Mouse (Mus musculus): ENCODE data around the gene Slc8a3.

The Slc8a3 gene

DNA sequence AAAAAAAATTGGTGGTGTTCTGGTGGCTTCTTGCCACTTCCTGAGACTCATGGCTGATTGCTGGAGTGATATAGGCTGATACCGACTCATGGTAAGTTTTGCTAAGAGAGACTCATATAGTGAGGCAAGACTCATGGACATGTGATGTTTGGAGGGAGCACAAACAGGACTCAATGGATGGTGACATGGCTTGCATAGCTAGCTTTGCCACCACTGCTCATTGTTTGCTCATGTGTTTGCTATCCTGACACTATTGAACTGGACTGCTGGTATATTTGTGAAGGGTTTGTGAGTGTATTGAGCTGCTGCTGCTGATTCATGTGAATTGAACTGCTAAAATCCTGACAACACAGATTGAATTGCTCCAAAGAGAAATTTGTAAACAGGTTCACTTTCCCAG lies 95.8 kb downstream of the Slc8a3 start:
- no peak for DNase-seq (ENCODE audit: low read depth)

DNA sequence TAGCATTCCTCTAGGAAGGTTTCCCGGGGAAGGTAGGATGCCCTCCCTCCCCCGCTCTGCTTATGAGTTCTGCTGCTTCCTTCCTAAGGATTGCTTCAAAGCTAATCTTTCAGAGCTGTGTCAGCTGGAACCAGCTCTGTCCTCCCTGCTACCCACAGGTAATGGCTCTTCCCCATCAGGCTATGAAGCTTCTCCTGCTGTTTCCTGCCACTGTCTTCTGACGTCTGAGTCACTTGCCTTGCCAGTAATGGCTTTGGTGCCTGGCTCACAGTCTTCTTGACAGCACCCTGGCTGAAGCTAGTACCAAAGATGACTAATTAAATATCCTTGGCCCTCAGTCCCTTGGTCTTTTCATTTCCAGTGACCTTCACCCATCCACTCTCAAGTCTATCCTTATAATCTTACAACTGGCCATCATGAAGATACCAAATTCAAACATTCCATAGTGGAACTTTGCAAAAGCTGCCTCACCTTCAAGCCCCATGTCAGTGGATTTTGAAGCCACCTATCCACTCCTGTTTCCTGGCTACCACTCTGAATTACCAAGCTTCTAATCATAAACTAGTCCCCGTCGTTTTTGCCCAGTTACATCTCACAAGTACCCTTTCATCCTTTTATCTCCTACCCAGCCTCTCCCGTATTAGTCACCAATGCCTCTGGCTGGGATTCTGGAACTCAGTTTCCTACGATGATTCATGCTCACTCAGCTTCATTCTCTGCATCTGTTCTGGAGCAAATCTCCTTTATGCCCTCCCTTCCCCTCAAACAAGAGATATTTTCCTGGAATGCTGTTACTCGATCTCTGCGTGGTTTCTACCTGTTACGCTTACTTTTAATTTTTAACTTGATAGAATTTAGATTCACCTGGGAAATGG lies 97.3 kb downstream of the Slc8a3 start:
- no peak for DNase-seq (ENCODE audit: low read depth)

DNA sequence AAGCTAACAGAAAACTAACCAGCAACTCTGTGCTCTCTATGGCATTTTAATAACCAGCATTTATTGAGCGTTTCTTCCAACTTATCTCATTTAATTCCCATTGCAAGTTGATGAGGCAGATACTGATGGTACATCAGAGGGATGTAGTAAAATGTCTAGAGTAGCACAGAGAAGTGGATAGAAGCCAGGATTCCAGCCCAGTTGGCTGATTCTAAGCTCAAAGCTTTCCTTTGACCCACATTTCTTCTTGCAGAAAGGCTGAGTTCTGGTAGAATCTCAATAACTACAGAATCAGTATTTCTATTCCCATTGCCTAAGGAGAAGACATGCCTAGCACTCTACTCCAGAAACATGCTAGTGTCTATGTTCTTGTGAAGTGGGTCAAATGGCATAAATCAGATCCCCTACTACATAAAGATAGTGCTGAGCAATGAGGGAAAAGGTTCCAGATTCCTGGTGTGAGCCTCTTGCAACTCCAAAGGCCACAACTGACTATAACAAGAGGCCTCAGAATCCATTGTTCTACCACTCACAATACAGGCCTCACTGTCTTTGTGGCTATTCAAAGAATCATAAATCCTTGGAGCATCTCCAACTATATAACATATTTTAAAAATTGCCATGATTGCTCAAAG lies 99.1 kb downstream of the Slc8a3 start:
- no peak for DNase-seq (ENCODE audit: low read depth)

DNA sequence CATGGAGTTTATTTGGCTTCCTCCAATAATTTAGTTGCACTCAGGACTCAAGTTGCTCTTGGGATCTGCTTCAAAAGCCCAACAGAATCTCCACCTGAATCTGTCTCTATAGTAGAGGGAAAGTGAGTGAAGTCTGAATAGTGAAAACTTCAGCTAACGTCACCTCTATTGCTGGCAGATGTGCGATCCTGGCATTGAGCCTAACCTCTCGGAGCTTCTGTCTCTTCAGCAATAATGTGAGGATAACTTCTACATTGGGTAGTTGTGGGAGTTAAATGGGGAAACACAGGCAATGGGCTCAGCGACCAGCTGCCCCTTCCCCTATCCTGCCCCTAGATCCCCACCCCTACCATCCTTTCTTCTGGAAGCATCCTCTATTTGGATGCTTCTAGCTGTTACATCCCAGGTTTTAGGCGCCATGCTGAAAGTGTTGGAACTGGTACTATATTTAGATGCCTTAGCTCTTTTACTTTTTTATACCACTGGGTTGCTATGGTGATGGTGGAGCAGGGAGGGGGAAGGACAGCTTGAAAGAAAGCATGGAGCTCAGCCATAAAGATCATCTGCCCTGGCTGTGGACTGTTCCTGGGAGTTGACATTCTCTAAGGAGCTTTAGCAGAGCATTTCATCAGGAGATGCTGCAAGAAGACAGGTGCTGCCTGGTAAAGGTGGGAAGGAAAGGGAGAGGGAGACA lies 105.1 kb downstream of the Slc8a3 start:
- DNase-seq (ENCODE audit: low read depth) = no peak

DNA sequence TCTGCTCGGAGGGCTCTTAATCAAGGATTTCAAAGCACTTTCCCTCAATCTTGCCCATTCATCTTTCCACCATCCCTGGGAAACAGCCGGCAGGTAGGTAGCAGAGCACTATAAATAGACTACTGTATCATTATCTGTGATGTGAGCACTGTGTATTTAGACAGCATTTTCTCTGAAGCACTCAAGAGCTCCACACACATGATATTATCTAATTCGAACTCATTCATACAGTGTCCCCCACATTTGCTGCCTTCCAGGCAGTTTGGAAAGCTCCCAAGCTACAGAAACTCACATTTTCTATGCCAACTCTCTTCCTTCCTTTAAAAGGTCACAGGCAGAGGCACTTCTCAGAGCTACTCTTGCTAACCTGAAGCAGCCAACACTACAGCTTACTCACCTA lies 106.4 kb downstream of the Slc8a3 start:
- no peak for DNase-seq (ENCODE audit: low read depth)

DNA sequence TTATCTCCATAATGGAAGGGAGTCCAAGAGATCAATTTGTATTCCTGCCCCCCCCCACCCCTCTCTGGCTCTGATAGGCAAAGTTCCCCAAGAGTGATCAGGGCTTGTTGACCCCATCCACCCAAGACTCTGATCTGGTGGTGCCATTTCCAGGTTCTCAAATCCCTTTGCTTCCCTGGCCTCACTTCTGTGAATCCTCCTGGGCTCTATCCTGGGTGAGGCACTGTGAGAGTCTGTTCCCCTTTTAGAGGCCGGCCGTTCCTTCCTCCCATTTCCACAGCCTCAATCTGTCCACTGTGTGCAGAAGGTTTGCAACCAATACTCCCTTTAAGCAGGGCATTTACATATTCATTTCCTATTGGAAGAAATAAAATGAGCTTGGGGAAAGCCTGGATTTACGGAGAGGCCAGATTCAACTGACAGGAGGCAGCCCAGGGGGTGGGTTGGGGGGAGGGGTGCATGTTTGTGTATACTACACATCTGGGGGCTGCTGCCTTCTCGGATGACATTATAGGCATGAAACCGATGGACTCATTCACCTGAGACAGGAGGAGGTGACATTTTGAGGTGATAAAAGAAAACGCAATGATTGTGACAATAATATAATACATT lies 106.9 kb downstream of the Slc8a3 start:
- no peak for DNase-seq (ENCODE audit: low read depth)

DNA sequence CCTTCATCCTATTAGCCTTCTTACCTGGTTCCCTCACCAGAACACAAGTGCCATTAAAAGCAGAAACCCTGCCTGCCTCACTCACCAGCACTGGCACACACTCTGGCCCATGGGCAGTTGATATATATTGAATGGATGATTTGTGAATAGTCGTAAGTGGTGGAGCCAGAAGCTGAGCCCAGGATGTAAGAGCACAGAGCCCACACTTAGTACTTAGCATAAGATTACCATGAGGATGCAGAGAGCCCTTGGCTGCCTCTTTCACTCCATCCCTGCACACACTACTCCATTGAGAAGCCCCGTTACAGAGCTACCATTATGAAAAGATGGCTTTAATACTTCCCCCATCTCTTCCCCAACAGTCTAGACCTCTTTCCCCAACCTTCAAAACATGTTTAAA lies 108.1 kb downstream of the Slc8a3 start:
- no peak for DNase-seq (ENCODE audit: low read depth)

DNA sequence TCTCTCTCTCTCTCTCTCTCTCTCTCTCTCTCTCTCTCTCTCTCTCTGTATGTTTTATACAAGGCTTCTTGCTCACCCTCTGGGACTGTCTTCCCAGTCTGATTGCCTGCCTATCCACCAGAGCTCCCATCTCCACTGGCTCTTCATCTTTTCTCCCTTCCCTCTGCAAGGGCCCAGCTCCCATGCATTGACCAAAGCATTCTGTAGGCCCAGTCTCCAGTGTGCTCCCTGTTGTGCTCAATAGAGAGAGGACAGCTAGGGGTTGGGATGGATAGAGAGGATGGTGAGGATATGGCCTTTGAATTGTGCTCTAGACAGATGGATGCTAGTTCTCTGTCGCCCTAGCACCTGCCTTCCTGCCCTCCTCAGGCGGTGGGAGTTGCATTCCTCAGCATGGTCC lies 109.7 kb downstream of the Slc8a3 start:
- DNase-seq (ENCODE audit: low read depth) = no peak

DNA sequence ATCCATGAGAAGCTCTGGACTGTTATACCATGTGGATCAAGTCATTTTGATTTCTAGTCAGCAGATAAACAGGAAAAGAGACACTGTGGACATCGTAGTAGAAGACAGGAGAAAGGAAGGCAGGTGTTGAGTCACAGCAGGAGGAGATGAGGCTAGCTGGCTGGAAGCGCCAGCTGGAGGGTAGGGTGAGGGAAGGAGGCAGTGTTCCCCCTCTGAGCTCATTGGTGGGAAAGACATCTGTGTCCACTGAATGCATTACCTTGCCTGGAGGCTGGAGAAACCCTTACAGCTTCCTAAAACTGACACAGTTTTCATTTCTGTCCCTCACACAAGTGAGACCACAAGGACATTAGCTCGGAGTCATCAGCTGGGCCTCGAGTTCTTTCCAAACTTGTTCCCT lies 113.6 kb downstream of the Slc8a3 start:
- no peak for DNase-seq (ENCODE audit: low read depth)

DNA sequence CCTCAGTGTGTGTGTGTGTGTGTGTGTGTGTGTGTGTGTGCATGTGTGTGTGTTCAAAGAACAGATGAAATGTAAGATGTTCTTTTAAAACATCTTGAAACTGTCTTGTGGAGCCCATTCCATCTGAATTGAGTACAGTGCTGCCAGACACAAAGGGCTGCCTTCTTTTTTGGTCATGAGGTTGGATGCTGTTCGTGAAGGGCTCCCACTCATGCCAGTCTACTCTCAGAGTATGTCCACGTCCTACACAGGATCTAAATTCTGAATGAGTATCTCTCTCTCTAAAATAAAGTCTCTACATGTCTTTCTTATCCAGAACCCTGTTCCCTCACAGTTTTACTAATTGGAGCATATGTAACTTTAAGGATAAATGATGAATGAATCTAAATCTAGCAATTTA lies 124.4 kb downstream of the Slc8a3 start:
- DNase-seq (ENCODE audit: low read depth) = no peak

DNA sequence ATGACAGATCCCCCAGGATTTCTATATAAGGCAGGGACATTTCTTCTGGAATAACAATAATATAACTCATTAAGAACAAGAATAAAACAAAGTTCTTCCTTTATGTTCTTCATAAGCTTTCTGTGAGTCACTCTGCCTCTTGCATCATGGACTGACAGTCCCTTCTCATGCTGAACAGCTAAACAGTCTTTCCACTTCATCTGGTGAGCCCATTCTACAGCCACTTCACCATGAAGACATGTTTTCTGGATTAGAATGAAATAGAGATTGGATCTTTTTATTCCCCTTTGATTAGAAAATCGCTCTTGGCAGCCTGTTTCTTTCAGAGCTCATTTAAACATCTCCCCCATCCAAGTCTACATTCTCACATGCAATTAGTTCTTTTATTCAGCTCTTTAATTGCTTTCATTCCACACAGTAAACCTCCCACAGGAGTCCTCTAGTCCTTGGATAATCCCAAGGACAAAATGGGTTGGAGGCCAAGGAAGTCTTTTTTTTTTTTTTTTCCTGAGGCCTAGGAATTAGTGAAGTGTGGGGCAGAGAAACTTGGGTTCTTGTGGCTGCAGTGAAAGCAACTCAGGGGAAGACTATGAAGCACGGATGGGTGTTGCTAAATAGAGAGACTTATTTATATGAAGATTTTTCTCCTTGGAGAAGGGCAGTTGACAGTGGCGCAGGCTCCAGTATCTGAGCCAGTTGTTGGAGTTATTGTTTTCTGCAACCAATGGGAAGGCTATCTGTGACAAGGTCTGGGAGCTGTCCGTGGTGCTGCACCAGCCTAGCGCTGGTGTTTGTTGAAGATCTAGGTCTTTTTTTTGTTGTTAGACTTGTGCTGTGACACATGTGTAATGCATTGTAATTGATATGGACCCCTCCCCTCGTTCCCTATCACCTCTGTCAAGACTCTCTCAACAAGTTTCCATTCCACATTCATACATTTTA lies 127.1 kb downstream of the Slc8a3 start:
- peak; percentile 63 for DNase-seq (ENCODE audit: low read depth)

DNA sequence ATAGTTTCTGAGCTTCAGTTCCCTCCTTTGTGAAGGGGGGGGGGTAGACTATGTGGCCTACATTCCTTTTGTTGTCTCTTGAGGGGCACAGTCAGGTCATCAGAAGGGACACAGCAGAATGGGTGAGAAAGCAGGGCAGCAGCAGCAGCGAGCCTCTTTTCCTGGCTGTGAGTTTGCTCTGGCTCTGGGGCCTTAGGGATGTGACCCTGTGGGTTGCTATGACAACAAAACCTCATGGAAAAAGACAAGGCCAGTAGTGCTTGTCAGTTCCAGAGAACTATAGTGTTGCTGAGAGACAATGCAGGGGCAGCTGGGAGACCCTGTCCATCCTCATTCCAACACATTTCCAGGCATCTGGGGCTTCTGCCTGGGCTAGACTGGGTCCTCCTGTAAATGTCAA lies 129.8 kb downstream of the Slc8a3 start:
- DNase-seq (ENCODE audit: low read depth) = no peak

DNA sequence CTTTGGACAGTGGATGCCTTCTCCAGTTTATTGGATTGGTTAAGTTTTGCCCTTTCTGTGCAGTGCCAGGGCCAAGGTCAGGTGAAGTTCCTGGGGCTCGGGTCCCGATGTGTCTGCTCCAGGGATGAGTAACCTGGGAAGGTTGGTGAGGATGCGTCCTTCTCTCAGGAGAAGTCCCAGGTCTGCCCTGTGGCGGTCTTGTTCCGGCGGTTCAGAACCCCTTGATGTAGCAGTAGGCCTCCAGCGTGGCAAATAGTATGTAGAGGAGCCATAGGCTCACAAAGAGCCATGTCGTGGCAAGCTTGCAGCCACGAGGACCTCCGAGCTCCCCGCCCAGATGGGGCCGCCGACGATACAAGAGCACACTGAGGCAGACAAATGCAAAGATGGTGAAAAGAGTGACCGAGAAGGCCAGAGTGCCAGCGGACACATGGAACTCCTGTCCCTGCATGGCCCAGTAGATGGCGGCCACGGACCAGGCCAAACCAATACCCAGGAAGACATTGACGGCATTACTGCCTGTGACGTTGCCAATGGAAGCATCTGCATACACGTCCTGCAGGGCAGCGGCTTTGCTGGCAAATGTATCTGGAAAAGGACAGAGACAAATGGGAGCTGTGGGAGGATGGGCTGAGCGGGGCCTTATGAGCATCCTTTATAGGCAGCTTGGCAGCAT lies 133.6 kb downstream of the Slc8a3 start:
- no peak for DNase-seq (ENCODE audit: low read depth)

DNA sequence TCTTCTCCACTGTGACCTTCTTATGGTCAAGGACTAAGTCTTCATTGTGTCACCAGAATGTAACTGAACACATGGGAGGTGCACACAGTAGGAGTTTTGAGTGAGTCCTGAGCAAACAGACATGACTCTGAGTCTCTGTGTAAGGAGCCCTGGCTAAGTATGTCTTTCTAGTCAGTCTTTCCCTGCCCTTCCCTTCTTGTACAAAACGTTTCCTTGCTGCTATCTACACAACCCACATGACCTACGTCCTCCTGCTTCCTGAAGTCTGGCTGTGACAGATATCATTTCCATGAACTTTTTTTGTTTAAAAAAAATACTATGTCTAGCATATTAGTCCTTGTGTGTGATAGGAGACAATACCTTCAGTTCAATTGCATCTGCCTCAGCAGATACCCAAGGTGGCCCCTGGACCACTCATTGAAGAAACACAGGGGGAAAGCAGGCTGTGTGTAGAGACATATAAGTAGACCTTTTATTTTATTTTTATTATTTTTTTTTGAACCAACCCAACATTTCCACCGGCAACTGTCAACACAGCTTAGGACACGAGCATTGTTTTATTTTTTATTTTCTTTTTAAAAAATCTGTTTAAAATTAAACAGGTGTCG lies 135.4 kb downstream of the Slc8a3 start:
- DNase-seq (ENCODE audit: low read depth) = no peak

DNA sequence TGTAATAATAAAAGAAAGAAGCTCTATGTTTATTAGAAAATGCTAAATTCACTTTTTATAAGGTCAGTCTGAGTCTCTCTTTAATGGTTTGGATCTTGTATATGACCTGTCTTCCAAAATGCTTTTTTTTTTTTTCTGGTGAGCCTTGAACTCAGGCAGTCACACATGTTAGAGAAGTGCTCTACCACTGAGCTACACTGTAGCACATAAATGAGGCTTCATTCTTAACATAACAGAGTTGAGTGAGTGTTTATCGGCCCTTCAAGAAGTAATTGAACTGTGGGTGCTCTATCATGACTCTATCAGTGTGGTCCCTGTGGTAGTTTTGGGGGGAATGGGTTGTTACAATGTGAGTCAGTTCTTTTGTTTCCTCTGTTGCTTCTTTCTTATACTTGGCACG lies 139.0 kb downstream of the Slc8a3 start:
- no peak for DNase-seq (ENCODE audit: low read depth)

DNA sequence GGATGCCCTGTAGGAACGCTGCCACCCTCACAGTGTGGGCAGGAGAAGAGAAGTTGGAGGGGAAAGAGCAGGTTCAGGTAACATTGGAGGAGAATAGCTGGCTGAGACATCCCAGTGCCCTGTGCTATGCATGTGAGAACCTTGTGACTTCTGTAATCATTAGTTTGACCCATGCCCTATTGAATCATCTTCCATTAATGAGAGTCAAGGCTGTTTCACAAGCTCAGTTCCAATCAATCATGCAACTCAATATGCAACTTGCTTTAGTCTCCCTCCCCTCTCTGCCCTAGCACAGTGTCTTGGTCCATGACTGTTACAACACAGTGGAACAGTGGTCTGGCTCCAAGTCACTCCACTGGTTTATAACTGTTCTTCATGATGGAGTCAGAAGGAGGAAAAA lies 143.3 kb downstream of the Slc8a3 start:
- DNase-seq (ENCODE audit: low read depth) = no peak

DNA sequence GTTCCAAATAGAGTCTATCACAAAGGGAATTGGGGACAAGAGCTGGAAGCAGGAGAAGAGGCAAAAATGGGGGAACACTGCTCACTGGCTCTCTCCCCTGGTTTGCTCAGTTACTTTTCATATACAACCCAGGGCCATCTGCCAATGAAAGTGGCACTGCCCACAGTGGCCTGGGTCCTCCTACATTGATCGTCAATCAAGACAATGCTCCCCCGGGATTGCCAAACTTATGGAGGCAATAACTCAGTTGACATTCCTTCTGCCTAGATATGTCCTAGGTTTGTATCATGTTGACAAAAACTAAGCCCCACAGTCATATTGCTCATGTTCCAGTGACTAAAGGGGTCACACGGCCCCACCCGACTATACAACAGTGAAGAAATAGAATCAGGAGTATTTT lies 144.0 kb downstream of the Slc8a3 start:
- no peak for DNase-seq (ENCODE audit: low read depth)

DNA sequence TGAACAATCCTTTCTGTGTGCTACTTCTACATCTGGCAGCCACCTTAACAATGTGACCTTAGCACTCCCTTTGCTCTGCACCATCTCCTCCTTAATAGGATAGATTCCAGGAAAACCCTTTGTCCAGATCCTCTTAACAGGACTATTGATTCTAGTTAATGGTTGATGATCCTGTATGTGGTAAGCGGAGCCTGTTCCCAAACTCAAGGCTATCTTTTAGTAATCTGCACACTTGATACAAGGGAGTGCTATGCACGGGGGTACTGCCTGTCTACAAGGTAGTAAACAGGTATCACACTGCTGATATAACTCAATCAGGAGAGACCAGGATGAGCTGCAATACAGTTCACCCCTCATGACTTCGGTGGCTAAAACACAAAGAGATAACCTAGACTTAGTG lies 144.6 kb downstream of the Slc8a3 start:
- no peak for DNase-seq (ENCODE audit: low read depth)

DNA sequence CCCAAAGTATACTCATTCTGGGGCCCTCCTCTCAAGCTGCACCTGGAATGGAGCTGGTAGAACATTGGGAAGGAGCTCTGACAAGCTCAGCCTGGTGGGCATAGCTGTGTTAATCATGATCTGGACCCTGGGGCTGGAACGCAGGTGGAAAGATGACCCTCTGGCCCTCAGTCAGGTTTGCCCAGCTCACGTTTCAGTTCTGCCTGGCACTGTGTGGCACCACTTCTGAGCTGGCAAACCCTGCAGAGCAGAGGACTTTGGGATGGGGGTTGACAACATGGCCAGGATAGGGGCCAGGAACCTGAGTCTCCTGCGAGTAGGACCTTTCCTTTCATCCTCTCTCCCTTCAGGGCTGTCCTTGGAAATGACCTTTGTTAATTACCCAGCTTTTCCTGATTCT lies 146.3 kb downstream of the Slc8a3 start:
- no peak for DNase-seq (ENCODE audit: low read depth)

DNA sequence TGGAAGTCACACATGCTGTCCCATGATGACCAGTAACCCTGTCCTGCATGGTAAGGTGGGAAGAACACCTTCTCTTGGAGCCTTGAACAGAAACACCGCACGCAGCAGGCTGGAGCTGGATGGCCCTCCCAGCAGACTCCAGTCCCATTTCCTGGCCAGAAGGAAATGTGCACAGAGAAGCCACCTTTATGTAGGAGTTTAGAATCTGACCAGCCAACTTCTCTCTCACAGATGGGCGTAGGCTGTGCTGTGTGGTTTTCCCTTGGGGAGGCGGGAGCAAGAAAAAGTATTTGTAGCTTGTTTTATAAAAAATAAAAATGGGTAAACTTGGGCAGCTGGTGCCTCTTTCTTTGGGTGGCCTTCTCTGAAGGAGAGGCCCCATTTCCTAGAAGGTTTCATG lies 146.9 kb downstream of the Slc8a3 start:
- DNase-seq (ENCODE audit: low read depth) = no peak

DNA sequence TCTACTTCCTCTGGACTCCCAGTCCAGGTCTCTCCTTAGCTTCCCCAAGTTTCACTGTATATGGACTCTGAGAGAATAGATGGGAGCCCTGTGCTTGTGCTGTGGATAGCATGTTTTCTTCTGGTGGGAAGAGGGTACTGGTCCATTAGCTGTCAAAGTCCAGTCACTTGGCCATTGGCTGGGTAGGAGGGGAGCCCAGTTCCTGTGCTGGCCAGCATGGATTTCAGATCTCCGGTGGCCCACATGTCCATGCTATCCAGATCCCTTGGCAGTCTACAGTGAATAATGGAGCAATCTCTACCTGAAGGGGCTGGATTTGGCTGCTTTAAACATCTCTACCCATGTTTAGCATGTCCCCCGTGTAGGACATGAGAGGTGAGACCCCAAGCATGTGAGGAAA lies 148.0 kb downstream of the Slc8a3 start:
- no peak for DNase-seq (ENCODE audit: low read depth)
